Mouse (Mus musculus) ES-E14 (cell line): ENCODE measurements around the gene Bsn.

ENCODE experiments used
- HCFC1 ChIP-seq: IDR thresholded peaks from 2 replicates; pipeline ENCODE4 v1.6.1; 2012; ENCODE audit warnings: low read length, inconsistent platforms, borderline replicate concordance; ENCODE audit not compliant: insufficient read depth
- ZC3H11A ChIP-seq: IDR thresholded peaks from 2 replicates; pipeline ENCODE4 v1.6.1; 2012; ENCODE audit warnings: low read depth, mild to moderate bottlenecking, inconsistent platforms, low read length, borderline replicate concordance
- ZNF384 ChIP-seq: IDR thresholded peaks from 2 replicates; pipeline ENCODE4 v1.6.1; 2012; ENCODE audit warnings: low read depth, low read length, inconsistent platforms

DNA sequence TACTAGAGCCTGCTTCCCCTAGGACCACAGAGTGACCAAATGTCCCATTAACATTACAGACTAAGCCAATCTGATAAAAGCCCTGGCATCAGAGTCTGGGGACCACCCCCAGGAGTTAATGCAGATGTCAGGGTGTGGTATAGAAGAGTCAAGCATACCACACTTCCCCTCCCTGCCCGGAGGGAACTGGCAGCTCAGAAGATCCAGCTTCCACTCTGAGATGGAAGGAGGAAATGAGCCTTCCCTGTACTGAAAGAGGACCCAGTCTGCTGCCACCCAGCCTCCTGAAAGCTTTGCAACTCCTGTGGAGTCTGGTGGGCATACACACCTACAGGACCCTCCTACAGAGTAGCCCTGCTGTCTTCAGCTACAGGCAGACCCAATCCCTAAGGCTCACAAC is 135.1 kb downstream of the Bsn start:
- no peak for TF ChIP-seq ZNF384
- TF ChIP-seq ZC3H11A = no peak
- TF ChIP-seq HCFC1 = no peak
